Mouse (Mus musculus) bone marrow, adult 2 months (tissue): ENCODE measurements at regions not wholly inside any gene's neighbourhood (a gene's known extent, or its start where the extent isn't known, plus 50 kb on each side); places are given as distances from the start of the nearest gene placed in this dataset.

ENCODE experiments used
- CTCF ChIP-seq: fragments of 200-500 bp; IDR thresholded peaks from 2 replicates; pipeline ENCODE4 v1.5.1; 2011; ENCODE audit warnings: low read length, control low read depth; ENCODE audit not compliant: control insufficient read depth, insufficient read depth
- POLR2A ChIP-seq: fragments of 200-500 bp; IDR thresholded peaks from 2 replicates; pipeline ENCODE4 v1.6.1; 2011; ENCODE audit warnings: low read depth, mild to moderate bottlenecking, control low read depth, low read length, borderline replicate concordance; ENCODE audit not compliant: control insufficient read depth

GRCm38 (mm10) chr4:100707125-100707524 lies 69.3 kb upstream of the Cachd1 start:
- TF ChIP-seq POLR2A (no peak), CTCF (no peak)
